Mouse (Mus musculus) small intestine, adult 2 months (tissue): Measurements from ENCODE around the gene Tnk1.

ENCODE experiments used
- CTCF ChIP-seq: fragments of 200-500 bp; IDR thresholded peaks from 2 replicates; pipeline ENCODE4 v1.5.1; 2012; ENCODE audit warnings: low read depth, mild to moderate bottlenecking, control low read depth, inconsistent platforms, low read length, moderate library complexity, mixed read lengths; ENCODE audit not compliant: insufficient replicate concordance, insufficient read length; ENCODE audit errors: extremely low read depth
- POLR2A ChIP-seq: fragments of 200-500 bp; IDR thresholded peaks from 2 replicates; pipeline ENCODE4 v1.6.1; 2012; ENCODE audit warnings: low read depth, mild to moderate bottlenecking, control low read depth, inconsistent platforms, low read length, moderate library complexity

- TF ChIP-seq CTCF (no peak), POLR2A (no peak)
These were observed 44.4 kb upstream of the Tnk1 start for GRCm38 (mm10) chr11:69902972-69903371.
